8 mouse cellular contexts compared by ENCODE assay signal in genomic region chr8:85699051-85699450, GRCm38 (mm10). TPM values are rescaled to one million over a fixed set of nuclear protein-coding genes. Genes with fewer than 3 reads are reported as not detected.
DNase-seq lines count a peak whose midpoint lies in the region; ATAC-seq and TF ChIP-seq lines count a peak whose summit lies in the region.

No protein-coding gene starts in this region.

- no peaks in the 10 kb centered on the region for H3K9me3 ChIP-seq in intestine, postnatal 0 days (ENCODE audit: control insufficient read depth)
- no peaks in the 10 kb centered on the region for H3K9me3 ChIP-seq in midbrain, embryonic 12.5 days

- no peak overlapping the region for H3K4me2 ChIP-seq in intestine, postnatal 0 days (replicated peaks; ENCODE audit: low read depth)
- peak overlapping the region; percentile 48 for H3K4me2 ChIP-seq in midbrain, embryonic 12.5 days (replicated peaks)

- no peak overlapping the region for H3K9ac ChIP-seq in intestine, postnatal 0 days (ENCODE audit: low read depth, low read length)
- H3K9ac ChIP-seq in midbrain, embryonic 12.5 days (replicated peaks), result no peak overlapping the region

- peak; percentile 96 for TF ChIP-seq CTCF in intestine, postnatal 0 days (IDR thresholded peaks at IDR 0.05; ENCODE audit: low read depth)
- peak; percentile 87; the same call in 1 of the 2 replicates for TF ChIP-seq CTCF in small intestine, adult 2 months (IDR thresholded peaks at IDR 0.05; ENCODE audit: extremely low read depth, insufficient read length, insufficient replicate concordance, low read depth, low read length)

- intact Hi-C loops in left cerebral cortex, postnatal 25 days (cut with DNase I), result loop anchor here (2.0 kb wide), 1 partner anchor 776 kb away; no protein-coding TSS in a partner anchor

- H3K4me1 ChIP-seq in intestine, postnatal 0 days (replicated peaks; ENCODE audit: control insufficient read depth, insufficient read depth, low read length), result peaks cover 4% of the 10 kb centered on the region; the same call in 1 of the 2 replicates
- no peaks in the 10 kb centered on the region; the same call in 1 of the 2 replicates for H3K4me1 ChIP-seq in midbrain, embryonic 12.5 days
- peaks cover 7% of the 10 kb centered on the region for H3K4me1 ChIP-seq in small intestine, adult 2 months (ENCODE audit: control insufficient read depth, insufficient read depth, insufficient read length, low read length)

- no peak overlapping the region for H3K4me3 ChIP-seq in intestine, postnatal 0 days (ENCODE audit: low read depth, low read length)
- H3K4me3 ChIP-seq in midbrain, embryonic 12.5 days, result peak overlapping the region; percentile 29; the same call in 1 of the 2 replicates
- no peak overlapping the region for H3K4me3 ChIP-seq in small intestine, adult 2 months (ENCODE audit: low read depth, low read length)

- H3K27ac ChIP-seq in intestine, postnatal 0 days (ENCODE audit: low read depth, low read length), result no peak overlapping the region
- no peak overlapping the region for H3K27ac ChIP-seq in midbrain, embryonic 12.5 days (replicated peaks)
- H3K27ac ChIP-seq in small intestine, adult 2 months (ENCODE audit: insufficient read depth, low read depth, low read length), result no peak overlapping the region

- WGBS in intestine, postnatal 0 days, result 2% methylated on average over 6 of the region's 6 CpGs
- WGBS in midbrain, embryonic 12.5 days, result 0% methylated on average over 6 of the region's 6 CpGs
- under 1% methylated on average over 6 of the region's 6 CpGs for WGBS in small intestine, adult 2 months

- TF ChIP-seq POLR2A in small intestine, adult 2 months (IDR thresholded peaks at IDR 0.05; ENCODE audit: low read depth, low read length), result no peak

- H3K36me3 ChIP-seq in intestine, postnatal 0 days (ENCODE audit: control insufficient read depth, insufficient read depth), result no peaks in the 10 kb centered on the region
- no peaks in the 10 kb centered on the region; the same call in 1 of the 2 replicates for H3K36me3 ChIP-seq in midbrain, embryonic 12.5 days
- no peaks in the 10 kb centered on the region for H3K36me3 ChIP-seq in small intestine, adult 2 months (ENCODE audit: control insufficient read depth, insufficient read depth, low read length)

- DNase-seq in 3T3-L1 (ENCODE audit: low read depth, low spot score), result peak; percentile 82
- DNase-seq in adrenal gland, postnatal 10 days, result peak; percentile 77
- peak; percentile 75 for DNase-seq in embryo, embryonic 9.5 days (ENCODE audit: extremely low spot score)
- DNase-seq in left cerebral cortex, postnatal 25 days (ENCODE audit: low spot score in 2 of 2), result peak; percentile 78 to 87

- H3K27me3 ChIP-seq in intestine, postnatal 0 days (replicated peaks; ENCODE audit: control insufficient read depth, insufficient read depth, low read length), result peaks cover 14% of the 10 kb centered on the region
- peaks cover 20% of the 10 kb centered on the region for H3K27me3 ChIP-seq in midbrain, embryonic 12.5 days
- peaks cover 14% of the 10 kb centered on the region; the same call in 1 of the 2 replicates for H3K27me3 ChIP-seq in small intestine, adult 2 months (ENCODE audit: control insufficient read depth, insufficient read depth, low read length)

- ATAC-seq in granulocyte monocyte progenitor cell, adult 5-6 weeks (replicated peaks; ENCODE audit: poor library complexity, severe bottlenecking), result peak; percentile 85
- ATAC-seq in intestine, postnatal 0 days, result peak; percentile 34; the same call in 1 of the 2 replicates
- peak; percentile 13; the same call in 1 of the 2 replicates for ATAC-seq in midbrain, embryonic 12.5 days (ENCODE audit: low FRiP score, low read depth)

RNA-seq across cellular contexts. Expression of gene Neto2, which starts 1.7 kb away (rescaled TPM):
- 1 to 10 TPM; 5.3 to 5.8 TPM for total RNA-seq in adrenal gland, postnatal 10 days (2021)
- total RNA-seq in granulocyte monocyte progenitor cell, adult 5-6 weeks (2014; fragmentation: Nextera tagmentation), result 10.3 and 11.3 TPM in 2 replicates
- 14.9 and 24.2 TPM in 2 replicates for total RNA-seq in granulocyte monocyte progenitor cell, adult 5-6 weeks (2017)
- 1.6 and 1.8 TPM in 2 replicates for polyA plus RNA-seq in intestine, postnatal 0 days (2015; fragmentation: Nextera tagmentation; extraction: Ambion mirVana)
- total RNA-seq in left cerebral cortex, postnatal 25 days (2021), result 10 to 100 TPM; 75.6 to 75.8 TPM
- 44.4 and 49.1 TPM in 2 replicates for polyA plus RNA-seq in midbrain, embryonic 12.5 days (2016; fragmentation: Nextera tagmentation; extraction: Ambion mirVana)
- 0.06 and 0.16 TPM in 2 replicates for polyA plus RNA-seq in small intestine, adult 2 months (2012; rRNA removed)

Comparison
In these comparisons a context has a peak if more than half of its experiments do, and no peak if none do; other contexts are left out.
1. ATAC-seq: peak in every context shown above with its lines; median percentile 85 in granulocyte monocyte progenitor cell, adult 5-6 weeks; 34 in intestine, postnatal 0 days; 13 in midbrain, embryonic 12.5 days.